Mouse (Mus musculus): Measurements from ENCODE around the gene Cfap97d2. TPM values are rescaled to one million over a fixed set of nuclear protein-coding genes. Genes with fewer than 3 reads are reported as not detected.

Gene Cfap97d2
- polyA plus RNA-seq, 1 experiment from 2014 or later, result 2.3 TPM

DNA sequence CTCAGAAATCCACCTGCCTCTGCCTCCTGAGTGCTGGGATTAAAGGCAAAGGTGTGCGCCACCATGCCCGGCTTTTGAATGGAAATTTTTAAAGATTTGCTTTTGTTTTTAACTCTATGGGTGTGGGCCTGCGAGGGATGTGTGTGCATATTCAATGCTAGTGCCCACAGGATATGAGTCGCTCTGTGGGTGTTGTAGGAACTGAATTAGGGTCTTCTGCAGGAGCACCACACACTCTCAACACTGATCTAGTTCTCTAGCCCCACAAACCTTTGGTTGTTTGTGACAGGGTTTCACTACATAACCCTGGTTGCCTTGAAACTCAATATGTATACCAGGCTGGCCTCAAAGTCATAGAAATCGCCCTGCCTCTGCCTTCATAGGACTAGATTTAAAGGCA is 16.4 kb upstream of the Cfap97d2 start:
- Histone ChIP-seq H3K27me3 (no peaks in the 10 kb centered on the region), H3K4me1 (peaks cover 17% of the 10 kb centered on the region), H3K27ac (no peak overlapping the region), H3K9ac (no peak overlapping the region), H3K4me2 (replicated peaks) (no peak overlapping the region), H3K36me3 (no peaks in the 10 kb centered on the region), H3K4me3 (no peak overlapping the region), H3K9me3 (replicated peaks) (no peaks in the 10 kb centered on the region)
- ATAC-seq (ENCODE audit: low FRiP score), result no peak
- 87% methylated on average over 5 of the region's 5 CpGs for WGBS

DNA sequence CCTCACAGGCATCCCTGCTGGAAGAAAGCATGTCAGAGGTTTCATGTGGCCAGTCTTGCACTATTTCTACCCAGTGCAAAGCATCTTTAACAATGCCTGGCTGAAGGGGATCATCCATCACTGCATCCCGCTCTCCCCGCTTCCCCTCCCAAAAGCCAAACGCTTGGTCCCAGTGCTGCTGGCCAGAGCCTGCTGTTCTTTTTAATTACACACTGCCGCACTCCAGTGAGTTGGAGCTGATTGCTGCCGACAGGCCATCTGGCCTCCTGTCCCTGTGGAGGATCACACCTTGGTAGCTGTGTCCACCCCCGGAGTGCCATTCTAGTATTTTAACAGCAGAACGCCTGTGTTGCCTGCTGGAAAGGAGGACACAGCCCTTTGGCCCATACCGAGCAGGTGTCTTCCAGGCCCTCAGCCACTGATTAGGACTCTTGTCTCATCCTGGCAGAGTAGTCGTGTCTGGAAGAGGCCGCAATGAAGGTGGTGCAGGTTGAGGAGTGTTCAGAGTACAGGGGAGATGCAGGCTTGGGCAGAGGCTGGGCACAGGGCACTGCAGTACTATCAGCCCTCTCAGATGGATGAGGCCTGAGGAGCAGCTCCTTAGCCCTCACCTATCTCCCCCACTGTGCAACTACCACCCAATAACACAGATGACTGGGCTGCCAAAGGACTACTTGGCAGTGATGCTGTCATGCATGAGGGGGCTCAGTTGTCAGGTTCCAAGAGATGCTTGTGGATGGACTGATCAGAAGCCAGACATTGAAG is 13.2 kb upstream of the Cfap97d2 start:
- WGBS, result 35% methylated on average over 10 of the region's 10 CpGs
- no peak overlapping the region for H3K4me2 ChIP-seq (replicated peaks)
- H3K9ac ChIP-seq, result no peak overlapping the region
- no peaks in the 10 kb centered on the region for H3K27me3 ChIP-seq
- peaks cover 19% of the 10 kb centered on the region for H3K4me1 ChIP-seq
- H3K9me3 ChIP-seq (replicated peaks), result no peaks in the 10 kb centered on the region
- H3K36me3 ChIP-seq, result no peaks in the 10 kb centered on the region
- peak overlapping the region; percentile 60 for H3K27ac ChIP-seq
- H3K4me3 ChIP-seq, result no peak overlapping the region
- ATAC-seq (ENCODE audit: low FRiP score), result peak; percentile 81

DNA sequence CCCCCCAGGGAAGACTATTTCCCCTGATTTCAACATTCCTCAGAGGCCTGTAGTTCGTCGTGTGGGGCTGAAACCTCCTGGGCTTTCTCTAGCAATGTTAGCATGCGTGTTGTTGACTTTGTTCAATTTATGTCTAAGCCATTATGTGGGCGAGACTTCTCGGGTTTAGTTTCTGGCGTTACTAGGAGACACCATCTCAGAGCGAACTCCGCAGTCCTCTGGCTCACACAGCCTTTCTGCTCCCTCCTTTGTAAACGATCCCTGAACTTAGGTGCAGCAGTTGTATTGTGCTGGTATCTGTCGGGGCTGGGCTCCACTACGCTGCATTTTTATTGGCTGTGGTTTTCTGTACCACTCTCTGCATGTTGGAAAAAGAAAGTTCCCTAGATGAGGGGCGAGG is 11.0 kb upstream of the Cfap97d2 start:
- Histone ChIP-seq H3K9ac (no peak overlapping the region), H3K36me3 (no peaks in the 10 kb centered on the region), H3K9me3 (replicated peaks) (no peaks in the 10 kb centered on the region), H3K27me3 (no peaks in the 10 kb centered on the region), H3K4me2 (replicated peaks) (no peak overlapping the region), H3K4me3 (no peak overlapping the region), H3K27ac (no peak overlapping the region), H3K4me1 (peaks cover 13% of the 10 kb centered on the region)
- ATAC-seq (ENCODE audit: low FRiP score), result no peak
- WGBS, result 77% methylated on average over 12 of the region's 12 CpGs

DNA sequence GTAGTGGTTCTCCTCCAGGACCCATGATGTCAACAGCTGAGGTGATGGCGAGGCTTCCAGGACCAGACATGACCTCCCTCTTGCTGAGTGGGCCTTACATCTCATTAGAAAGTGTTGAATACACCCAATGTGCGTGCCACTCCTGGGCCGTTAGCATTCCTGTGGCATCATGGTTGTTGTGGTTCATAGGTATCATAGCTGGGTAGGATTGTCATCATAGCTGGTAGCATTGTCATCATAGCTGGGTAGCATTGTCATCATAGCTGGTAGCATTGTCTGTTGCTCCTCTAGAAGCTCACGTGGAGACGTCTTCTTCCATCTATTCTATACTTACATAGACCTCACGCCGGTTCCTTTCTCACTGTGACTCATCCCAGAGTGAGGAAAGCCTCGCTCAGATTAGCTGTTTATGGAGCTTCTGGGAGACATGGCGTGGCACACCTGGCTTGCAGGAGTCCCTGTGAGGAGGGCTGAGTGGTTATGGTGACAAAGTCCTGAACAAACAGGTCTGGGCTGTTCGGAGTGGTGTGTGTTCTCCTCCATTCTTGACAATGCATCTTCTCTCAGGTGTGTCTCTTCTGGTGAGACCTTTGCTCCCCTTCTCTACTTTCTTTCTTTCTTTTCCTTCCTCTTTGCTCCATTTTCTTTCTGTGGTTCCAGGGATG is 10.4 kb upstream of the Cfap97d2 start:
- Histone ChIP-seq H3K4me3 (no peak overlapping the region), H3K4me1 (peaks cover 13% of the 10 kb centered on the region), H3K9ac (no peak overlapping the region), H3K27ac (no peak overlapping the region), H3K4me2 (replicated peaks) (no peak overlapping the region), H3K9me3 (replicated peaks) (no peaks in the 10 kb centered on the region), H3K27me3 (no peaks in the 10 kb centered on the region), H3K36me3 (no peaks in the 10 kb centered on the region)
- ATAC-seq (ENCODE audit: low FRiP score), result no peak
- 93% methylated on average over 10 of the region's 10 CpGs for WGBS

DNA sequence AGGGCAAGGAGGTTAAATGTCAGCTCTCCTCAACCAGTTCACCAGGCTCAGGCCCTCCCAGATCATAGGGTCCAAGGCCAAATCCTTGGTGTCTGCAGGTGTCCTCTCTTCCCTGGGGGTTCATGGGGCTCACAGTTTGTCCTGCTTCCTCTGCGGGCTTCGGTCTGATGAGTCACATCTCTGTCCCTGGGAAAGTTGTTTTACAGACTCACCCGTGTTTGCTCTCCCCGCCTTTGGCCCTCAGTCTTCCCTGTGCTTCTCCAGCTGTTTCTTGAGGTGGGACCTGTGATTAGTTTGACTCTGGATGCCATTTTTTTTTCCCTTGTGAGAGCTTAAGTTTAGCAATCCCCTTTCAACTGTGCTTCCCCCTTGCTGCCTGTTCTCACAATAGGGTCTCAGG is 9.5 kb upstream of the Cfap97d2 start:
- WGBS, result 77% methylated on average over 4 of the region's 4 CpGs
- Histone ChIP-seq H3K4me3 (no peak overlapping the region), H3K27ac (no peak overlapping the region), H3K9me3 (replicated peaks) (no peaks in the 10 kb centered on the region), H3K4me2 (replicated peaks) (no peak overlapping the region), H3K36me3 (no peaks in the 10 kb centered on the region), H3K27me3 (no peaks in the 10 kb centered on the region), H3K4me1 (peaks cover 13% of the 10 kb centered on the region), H3K9ac (no peak overlapping the region)
- no peak for ATAC-seq (ENCODE audit: low FRiP score)

DNA sequence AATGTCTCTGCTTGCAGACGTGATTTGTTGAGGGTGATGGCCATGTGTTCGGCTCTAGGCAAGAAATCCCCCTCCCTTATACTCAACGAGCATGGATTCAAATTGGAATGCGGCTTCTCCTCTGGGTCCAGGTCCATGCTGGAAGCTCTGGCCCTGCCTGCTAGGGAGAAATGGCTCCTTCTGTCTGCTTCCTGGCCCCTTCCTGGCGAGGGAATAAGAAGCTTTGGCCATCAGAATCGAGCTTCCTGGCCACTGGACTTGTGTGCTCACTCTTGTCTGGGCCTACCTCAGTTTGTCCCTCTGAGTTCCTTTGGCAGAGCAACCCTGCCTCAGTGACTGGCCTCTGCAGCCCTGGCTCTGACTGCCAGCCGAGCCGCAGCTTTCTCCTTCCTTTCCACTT is 8.5 kb upstream of the Cfap97d2 start:
- no peak for ATAC-seq (ENCODE audit: low FRiP score)
- H3K4me1 ChIP-seq, result peaks cover 9% of the 10 kb centered on the region
- 80% methylated on average over 8 of the region's 8 CpGs for WGBS
- no peak overlapping the region for H3K9ac ChIP-seq
- no peaks in the 10 kb centered on the region for H3K9me3 ChIP-seq (replicated peaks)
- no peak overlapping the region for H3K27ac ChIP-seq
- no peak overlapping the region for H3K4me2 ChIP-seq (replicated peaks)
- no peak overlapping the region for H3K4me3 ChIP-seq
- no peaks in the 10 kb centered on the region for H3K27me3 ChIP-seq
- no peaks in the 10 kb centered on the region for H3K36me3 ChIP-seq

DNA sequence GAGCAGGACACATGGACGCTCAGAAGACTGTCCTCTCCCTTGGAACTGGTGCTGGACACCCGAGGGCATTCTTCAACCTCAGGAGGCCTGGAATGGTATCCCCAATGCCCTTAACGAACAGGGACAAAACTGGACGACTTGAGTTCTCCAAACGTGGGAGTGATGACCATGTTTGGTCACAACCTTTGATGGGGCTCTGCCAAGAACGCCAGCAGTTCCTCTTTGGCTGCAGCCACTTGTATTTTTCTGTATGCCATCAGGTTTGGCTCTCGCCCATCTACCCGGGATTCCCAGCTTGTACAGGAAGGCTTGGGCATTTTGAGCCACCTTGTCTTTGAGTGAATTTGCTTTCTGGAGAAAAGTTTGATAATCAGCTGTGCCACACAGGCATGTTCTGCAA is 8.0 kb upstream of the Cfap97d2 start:
- Histone ChIP-seq H3K4me2 (replicated peaks) (no peak overlapping the region), H3K36me3 (no peaks in the 10 kb centered on the region), H3K4me1 (peaks cover 5% of the 10 kb centered on the region; the same call in 1 of the 2 replicates), H3K9ac (no peak overlapping the region), H3K9me3 (replicated peaks) (no peaks in the 10 kb centered on the region), H3K4me3 (no peak overlapping the region), H3K27me3 (no peaks in the 10 kb centered on the region), H3K27ac (no peak overlapping the region)
- 83% methylated on average over 8 of the region's 8 CpGs for WGBS
- ATAC-seq (ENCODE audit: low FRiP score), result no peak

DNA sequence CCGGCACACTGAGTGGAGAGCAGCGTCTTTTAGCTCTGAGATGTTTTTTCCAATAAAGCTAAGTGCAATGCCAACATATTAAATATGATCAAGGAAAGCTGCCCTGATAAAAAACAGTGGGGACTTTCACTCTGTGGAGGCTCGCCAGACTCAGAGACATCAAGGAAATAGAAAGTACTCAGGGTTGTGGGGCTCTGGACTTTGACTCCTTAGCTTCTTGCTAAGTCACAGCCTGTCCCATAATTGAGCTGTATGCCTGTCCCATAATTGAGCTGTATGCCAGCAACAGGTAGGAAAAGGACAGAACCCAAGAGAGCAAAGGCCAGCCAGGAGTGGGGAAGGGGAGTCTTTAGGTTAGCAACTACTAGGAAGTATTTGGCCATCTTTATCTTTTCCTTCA is 7.4 kb upstream of the Cfap97d2 start:
- Histone ChIP-seq H3K4me3 (no peak overlapping the region), H3K27ac (no peak overlapping the region), H3K9ac (no peak overlapping the region), H3K4me2 (replicated peaks) (no peak overlapping the region), H3K9me3 (replicated peaks) (no peaks in the 10 kb centered on the region), H3K4me1 (0 out of 2 replicates have a peak, but pooled peaks cover 3% of the 10 kb centered on the region), H3K36me3 (no peaks in the 10 kb centered on the region), H3K27me3 (no peaks in the 10 kb centered on the region)
- no peak for ATAC-seq (ENCODE audit: low FRiP score)
- WGBS, result 85% methylated on average over 3 of the region's 3 CpGs

DNA sequence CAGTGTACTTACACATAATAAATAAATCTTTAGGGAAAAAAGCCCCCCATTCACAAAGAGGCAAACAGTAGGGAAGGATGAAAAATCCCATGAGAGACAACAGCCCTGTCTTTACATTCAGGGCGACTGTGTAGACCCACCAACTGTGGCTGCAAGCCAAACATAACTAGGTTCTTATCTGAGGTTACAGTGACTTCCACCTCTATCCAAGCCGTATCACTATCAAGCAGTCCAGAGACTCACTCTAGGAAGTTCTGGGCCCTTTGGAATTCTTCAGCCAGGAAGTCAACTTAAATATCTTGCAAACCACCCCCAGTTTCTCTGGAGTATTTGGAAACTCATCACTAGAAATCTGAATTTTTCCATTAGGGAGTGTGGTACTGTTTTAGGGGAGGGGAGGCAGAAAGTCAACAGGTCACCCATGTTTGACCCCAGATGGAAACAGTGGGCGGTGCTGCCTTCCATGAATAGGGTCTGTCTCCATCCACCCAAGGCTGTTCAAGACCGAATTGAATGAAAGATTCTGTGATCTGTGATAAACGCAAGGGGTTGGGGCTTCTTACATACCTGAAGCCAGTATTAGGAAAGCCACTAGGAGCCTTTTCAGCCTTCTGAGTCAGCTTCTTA is 6.3 kb upstream of the Cfap97d2 start:
- H3K36me3 ChIP-seq, result no peaks in the 10 kb centered on the region
- H3K4me3 ChIP-seq, result no peak overlapping the region
- H3K27me3 ChIP-seq, result no peaks in the 10 kb centered on the region
- no peak overlapping the region for H3K4me2 ChIP-seq (replicated peaks)
- H3K9ac ChIP-seq, result no peak overlapping the region
- WGBS, result 74% methylated on average over 5 of the region's 5 CpGs
- H3K27ac ChIP-seq, result no peak overlapping the region
- 0 out of 2 replicates have a peak, but pooled peaks cover 3% of the 10 kb centered on the region for H3K4me1 ChIP-seq
- no peaks in the 10 kb centered on the region for H3K9me3 ChIP-seq (replicated peaks)
- no peak for ATAC-seq (ENCODE audit: low FRiP score)

DNA sequence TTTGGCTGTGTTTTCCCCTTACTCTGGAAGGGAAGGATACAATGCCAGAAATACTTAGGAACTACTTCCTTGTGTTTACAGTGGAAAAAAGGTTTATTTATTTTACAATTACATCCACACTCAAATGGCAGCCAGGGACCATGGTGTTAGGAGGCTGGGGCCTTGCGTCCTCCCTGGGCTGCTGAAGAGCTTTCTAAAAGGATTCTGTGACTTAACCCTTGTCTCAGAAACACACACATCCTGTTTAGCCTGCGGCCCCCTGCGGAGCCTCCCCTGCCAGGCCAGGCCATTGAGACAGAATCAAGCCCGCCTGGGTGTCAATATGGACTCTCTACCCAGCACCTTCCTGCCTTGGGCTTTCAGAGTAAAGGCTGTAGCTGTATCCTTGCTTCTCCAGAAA is 2.9 kb upstream of the Cfap97d2 start:
- Histone ChIP-seq H3K27ac (no peak overlapping the region), H3K4me3 (no peak overlapping the region), H3K27me3 (no peaks in the 10 kb centered on the region), H3K4me2 (replicated peaks) (no peak overlapping the region), H3K9ac (no peak overlapping the region), H3K9me3 (replicated peaks) (no peaks in the 10 kb centered on the region), H3K36me3 (no peaks in the 10 kb centered on the region), H3K4me1 (peaks cover 12% of the 10 kb centered on the region)
- ATAC-seq (ENCODE audit: low FRiP score), result no peak
- WGBS, result 58% methylated on average over 4 of the region's 4 CpGs

DNA sequence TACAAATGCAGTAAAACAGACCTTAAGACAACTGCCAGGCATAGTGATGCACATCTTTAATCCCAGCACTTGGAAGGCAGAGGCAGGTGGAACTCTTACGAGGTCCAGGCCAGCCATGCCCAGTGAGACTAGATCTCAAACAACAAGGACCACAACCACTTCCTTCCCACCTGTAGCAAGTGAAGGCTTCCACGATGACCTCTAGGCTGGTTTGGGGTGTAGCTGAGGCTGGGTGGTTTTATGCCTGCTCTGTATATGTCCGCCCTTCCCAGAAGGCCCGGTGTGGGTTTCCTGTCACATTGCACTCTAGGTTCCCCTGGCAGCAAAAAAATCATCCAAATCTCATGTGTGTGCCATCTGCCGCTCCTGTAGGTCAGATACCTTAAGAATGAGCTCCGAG is 1.9 kb upstream of the Cfap97d2 start:
- no peaks in the 10 kb centered on the region for H3K9me3 ChIP-seq (replicated peaks)
- no peak overlapping the region for H3K9ac ChIP-seq
- no peak overlapping the region for H3K4me2 ChIP-seq (replicated peaks)
- no peaks in the 10 kb centered on the region for H3K27me3 ChIP-seq
- ATAC-seq (ENCODE audit: low FRiP score), result no peak
- no peak overlapping the region for H3K4me3 ChIP-seq
- WGBS, result 95% methylated on average over 6 of the region's 6 CpGs
- H3K4me1 ChIP-seq, result peaks cover 12% of the 10 kb centered on the region
- H3K27ac ChIP-seq, result no peak overlapping the region
- H3K36me3 ChIP-seq, result no peaks in the 10 kb centered on the region

DNA sequence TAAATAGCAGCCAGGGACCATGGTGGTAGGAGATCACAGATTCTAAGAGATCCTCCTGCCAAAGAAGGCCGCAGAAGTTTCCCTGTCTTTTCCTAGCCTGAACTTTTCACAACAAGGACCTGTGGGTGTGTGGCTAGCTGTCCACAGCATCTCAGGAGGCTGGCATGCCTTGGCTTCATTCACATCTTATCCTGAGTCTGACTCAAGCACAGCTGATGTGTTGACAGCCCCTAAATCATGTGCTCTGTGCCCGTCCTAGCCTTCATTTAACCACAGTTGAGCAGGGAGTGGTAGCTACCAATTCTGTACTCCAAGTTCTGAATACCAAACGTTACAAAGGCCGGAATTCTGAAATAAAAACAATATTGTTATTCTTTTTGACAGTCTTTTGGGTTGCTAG is 1.4 kb upstream of the Cfap97d2 start:
- H3K9ac ChIP-seq, result no peak overlapping the region
- no peaks in the 10 kb centered on the region for H3K36me3 ChIP-seq
- no peak overlapping the region for H3K4me3 ChIP-seq
- no peaks in the 10 kb centered on the region for H3K27me3 ChIP-seq
- H3K27ac ChIP-seq, result no peak overlapping the region
- H3K9me3 ChIP-seq (replicated peaks), result no peaks in the 10 kb centered on the region
- no peak overlapping the region for H3K4me2 ChIP-seq (replicated peaks)
- H3K4me1 ChIP-seq, result peaks cover 12% of the 10 kb centered on the region
- ATAC-seq (ENCODE audit: low FRiP score), result no peak
- 82% methylated on average over 4 of the region's 4 CpGs for WGBS

Measured in hindbrain, embryonic 12.5 days (tissue).